Mouse (Mus musculus): ENCODE data around the gene Sgms2. TPM values are rescaled to one million over a fixed set of nuclear protein-coding genes. Genes with fewer than 3 reads are reported as not detected.

Sgms2 gene
- total and polyA plus RNA-seq, 3 experiments: not detected

- no peaks in the 10 kb centered on the region for H3K27me3 ChIP-seq (ENCODE audit: control insufficient read depth in 1 of 2, insufficient read depth in 2 of 2, low read length in 2 of 2)
- no peaks in the 10 kb centered on the region for H3K4me1 ChIP-seq (ENCODE audit: control insufficient read depth in 1 of 2, insufficient read depth in 2 of 2, low read length in 2 of 2)
- H3K9ac ChIP-seq (ENCODE audit: control insufficient read depth, low read depth, low read length, poor library complexity, severe bottlenecking): no peak overlapping the region
- TF ChIP-seq JUND (IDR thresholded peaks at IDR 0.05; ENCODE audit: low read depth, low read length) (no peak), GABPA (IDR thresholded peaks at IDR 0.05; ENCODE audit: low read depth, low read length) (no peak), USF1 (IDR thresholded peaks at IDR 0.05; ENCODE audit: low read depth, low read length) (no peak), POLR2AphosphoS2 (IDR thresholded peaks at IDR 0.05; ENCODE audit: low read length) (no peak), CHD2 (IDR thresholded peaks at IDR 0.05; ENCODE audit: low read length) (no peak), CTCF (IDR thresholded peaks at IDR 0.05 in 2 of 3, conservative IDR thresholded peaks at IDR 0.05 in 1 of 3; ENCODE audit: control insufficient read depth in 1 of 3, insufficient read depth in 1 of 3, low read depth in 2 of 3, low read length in 3 of 3, poor library complexity in 1 of 3, severe bottlenecking in 1 of 3) (no peak), MAFK (IDR thresholded peaks at IDR 0.05; ENCODE audit: borderline replicate concordance, low read depth, low read length) (no peak), NRF1 (IDR thresholded peaks at IDR 0.05; ENCODE audit: insufficient read depth, low read depth, low read length, poor library complexity, severe bottlenecking) (no peak), POLR2AphosphoS5 (IDR thresholded peaks at IDR 0.05; ENCODE audit: borderline replicate concordance, low read depth, low read length) (no peak), MEF2A (IDR thresholded peaks at IDR 0.05; ENCODE audit: extremely low read depth, insufficient replicate concordance, low read depth, low read length, poor library complexity, severe bottlenecking) (no peak), ZKSCAN1 (IDR thresholded peaks at IDR 0.05; ENCODE audit: low read depth, low read length) (no peak), ZC3H11A (IDR thresholded peaks at IDR 0.05; ENCODE audit: low read depth, low read length) (no peak), NELFE (IDR thresholded peaks at IDR 0.05; ENCODE audit: low read depth, low read length) (no peak), TCF12 (IDR thresholded peaks at IDR 0.05; ENCODE audit: low read depth, low read length) (no peak), MAZ (IDR thresholded peaks at IDR 0.05; ENCODE audit: low read depth, low read length) (no peak), EP300 (IDR thresholded peaks at IDR 0.05; ENCODE audit: low read depth in 1 of 2, low read length in 2 of 2) (no peak), UBTF (IDR thresholded peaks at IDR 0.05; ENCODE audit: borderline replicate concordance, insufficient read depth, low read depth, low read length) (no peak)
- no peak overlapping the region for H3K27ac ChIP-seq (ENCODE audit: control insufficient read depth, low read depth, low read length)
- no peak overlapping the region for H3K4me3 ChIP-seq (ENCODE audit: control insufficient read depth in 1 of 2, insufficient read depth in 1 of 2, low read depth in 2 of 2, low read length in 2 of 2)
- no peaks in the 10 kb centered on the region for H3K9me3 ChIP-seq (replicated peaks; ENCODE audit: insufficient read depth, low read length)
- H3K36me3 ChIP-seq (ENCODE audit: control insufficient read depth in 1 of 2, insufficient read depth in 2 of 2, low read length in 2 of 2): no peaks in the 10 kb centered on the region
- no peak for DNase-seq (ENCODE audit: low read depth, low spot score)
- H3K79me2 ChIP-seq (ENCODE audit: control insufficient read depth, insufficient read depth, low read length, poor library complexity): no peaks in the 10 kb centered on the region
These were observed 1.5 kb downstream of the Sgms2 start for GRCm38 (mm10) chr3:131489657-131490142.

- no peak overlapping the region for H3K4me3 ChIP-seq (ENCODE audit: control insufficient read depth in 1 of 2, insufficient read depth in 1 of 2, low read depth in 2 of 2, low read length in 2 of 2)
- TF ChIP-seq HCFC1 (IDR thresholded peaks at IDR 0.05; ENCODE audit: low read depth, low read length) (no peak), ETS1 (IDR thresholded peaks at IDR 0.05; ENCODE audit: low read depth, low read length) (no peak), MAZ (IDR thresholded peaks at IDR 0.05; ENCODE audit: low read depth, low read length) (no peak), MAFK (IDR thresholded peaks at IDR 0.05; ENCODE audit: borderline replicate concordance, low read depth, low read length) (no peak), CHD2 (IDR thresholded peaks at IDR 0.05; ENCODE audit: low read length) (no peak), CTCF (IDR thresholded peaks at IDR 0.05 in 2 of 3, conservative IDR thresholded peaks at IDR 0.05 in 1 of 3; ENCODE audit: control insufficient read depth in 1 of 3, insufficient read depth in 1 of 3, low read depth in 2 of 3, low read length in 3 of 3, poor library complexity in 1 of 3, severe bottlenecking in 1 of 3) (no peak), SIN3A (IDR thresholded peaks at IDR 0.05; ENCODE audit: low read length) (no peak), ELF1 (IDR thresholded peaks at IDR 0.05; ENCODE audit: low read depth, low read length) (no peak), POLR2AphosphoS5 (IDR thresholded peaks at IDR 0.05; ENCODE audit: borderline replicate concordance, low read depth, low read length) (no peak), MXI1 (IDR thresholded peaks at IDR 0.05; ENCODE audit: low read depth, low read length) (no peak), ZKSCAN1 (IDR thresholded peaks at IDR 0.05; ENCODE audit: low read depth, low read length) (no peak), MEF2A (IDR thresholded peaks at IDR 0.05; ENCODE audit: extremely low read depth, insufficient replicate concordance, low read depth, low read length, poor library complexity, severe bottlenecking) (no peak), RAD21 (IDR thresholded peaks at IDR 0.05; ENCODE audit: low read depth, low read length) (no peak)
These were observed 2.2 kb downstream of the Sgms2 start for GRCm38 (mm10) chr3:131488969-131489368.

More at GRCm38 (mm10) chr3:131488969-131489368, 2.2 kb downstream of the Sgms2 start:
- H3K27ac ChIP-seq (ENCODE audit: control insufficient read depth, low read depth, low read length): no peak overlapping the region
- no peaks in the 10 kb centered on the region for H3K9me3 ChIP-seq (replicated peaks; ENCODE audit: insufficient read depth, low read length)
- H3K27me3 ChIP-seq (ENCODE audit: control insufficient read depth in 1 of 2, insufficient read depth in 2 of 2, low read length in 2 of 2): no peaks in the 10 kb centered on the region
- no peaks in the 10 kb centered on the region for H3K36me3 ChIP-seq (ENCODE audit: control insufficient read depth in 1 of 2, insufficient read depth in 2 of 2, low read length in 2 of 2)
- no peaks in the 10 kb centered on the region for H3K79me2 ChIP-seq (ENCODE audit: control insufficient read depth, insufficient read depth, low read length, poor library complexity)
- no peak for DNase-seq (ENCODE audit: low read depth, low spot score)
- H3K9ac ChIP-seq (ENCODE audit: control insufficient read depth, low read depth, low read length, poor library complexity, severe bottlenecking): no peak overlapping the region
- H3K4me1 ChIP-seq (ENCODE audit: control insufficient read depth in 1 of 2, insufficient read depth in 2 of 2, low read length in 2 of 2): no peaks in the 10 kb centered on the region
